Mouse (Mus musculus): Measurements from ENCODE around the gene Nabp1. TPM values are rescaled to one million over a fixed set of nuclear protein-coding genes. Genes with fewer than 3 reads are reported as not detected.

Nabp1 gene
- 125 and 153 TPM in 2 replicates for polyA plus RNA-seq (2012; rRNA removed)

- DNase-seq (ENCODE audit: low spot score): peak; percentile 100
Measured at GRCm38 (mm10) chr1:51478262-51479026, at the start of gene Nabp1. TSS of gene Nabp1 (minus strand) at chr1:51478425.

- DNase-seq (ENCODE audit: low spot score): no peak
Measured at GRCm38 (mm10) chr1:51525563-51526265, 47.5 kb upstream of the Nabp1 start.

- DNase-seq (ENCODE audit: low spot score): no peak
Measured at GRCm38 (mm10) chr1:51521651-51522050, 43.4 kb upstream of the Nabp1 start.

- no peak for DNase-seq (ENCODE audit: low spot score)
Measured at GRCm38 (mm10) chr1:51520246-51520780, 42.1 kb upstream of the Nabp1 start.

GRCm38 (mm10) chr1:51519112-51519511 is 40.9 kb upstream of the Nabp1 start:
- DNase-seq (ENCODE audit: low spot score): no peak

DNA sequence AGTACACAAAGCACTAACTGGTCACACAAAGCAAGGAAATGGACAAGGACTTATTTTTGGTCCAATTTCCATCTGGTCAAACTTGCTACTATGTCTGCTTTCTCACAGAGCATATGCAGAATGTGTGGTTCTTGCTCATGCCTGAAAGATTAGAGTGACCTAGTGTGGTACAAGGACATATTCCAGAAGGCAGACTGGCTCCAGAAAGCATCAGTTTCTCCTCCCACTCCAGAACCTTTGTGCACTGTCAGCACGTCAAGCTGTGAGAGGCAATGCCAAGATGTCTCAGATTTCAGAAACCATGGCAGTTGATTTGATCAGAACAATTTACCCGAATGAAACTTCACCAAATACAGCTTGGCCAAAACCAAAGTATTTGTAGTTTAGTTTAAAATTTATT is 37.4 kb upstream of the Nabp1 start:
- no peak for DNase-seq (ENCODE audit: low spot score)

DNA sequence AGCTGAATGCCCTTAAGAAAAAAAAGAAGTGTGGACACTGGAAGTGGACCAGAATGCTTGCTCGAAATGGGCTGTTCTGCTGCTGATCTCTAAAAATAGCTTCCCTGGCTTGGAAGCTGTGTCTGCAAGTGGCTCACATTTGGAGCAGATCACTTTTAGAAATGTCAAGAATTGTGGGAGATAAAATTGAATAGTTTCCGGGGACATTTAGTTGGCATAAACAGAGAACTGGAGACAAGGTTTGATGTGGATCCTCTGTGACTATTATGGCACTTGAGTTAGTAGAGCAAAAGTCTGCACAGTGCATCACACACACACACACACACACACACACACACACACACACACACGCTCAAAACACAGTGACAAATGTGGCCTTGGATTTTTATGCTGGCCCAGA is 36.8 kb upstream of the Nabp1 start:
- no peak for DNase-seq (ENCODE audit: low spot score)

- DNase-seq (ENCODE audit: low spot score): no peak
Measured at GRCm38 (mm10) chr1:51514379-51514778, 36.2 kb upstream of the Nabp1 start.

DNA sequence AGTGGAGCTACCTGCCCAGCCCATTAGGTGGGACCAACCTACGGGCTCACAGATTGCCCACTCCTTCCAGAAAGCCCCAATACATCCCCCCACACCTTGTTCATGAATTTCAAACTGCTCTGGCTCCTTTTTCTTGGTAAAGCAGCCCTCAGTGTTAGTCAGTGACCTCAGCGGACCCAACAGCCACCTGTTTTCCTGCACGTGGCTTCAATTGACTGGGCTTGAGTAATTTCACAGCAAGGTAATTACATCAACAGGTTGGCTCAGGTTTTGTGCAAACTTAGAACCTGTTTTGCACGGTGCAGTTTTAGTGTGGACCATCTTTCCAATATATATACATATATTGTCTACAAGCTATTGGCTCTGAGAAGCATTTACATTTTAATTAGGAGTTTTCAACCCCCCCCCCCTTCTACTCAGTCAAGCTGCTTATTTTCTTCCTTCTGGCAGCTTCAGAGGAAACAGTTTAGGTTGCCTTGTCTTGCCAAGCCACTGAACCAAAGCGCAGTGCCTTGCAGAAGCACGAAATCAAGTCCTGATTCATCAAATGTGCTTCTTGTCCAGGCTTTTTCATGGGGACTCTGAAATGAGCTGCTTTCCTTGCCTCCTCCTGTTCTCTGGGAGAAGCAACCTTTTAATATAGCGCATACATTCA is 35.0 kb upstream of the Nabp1 start:
- no peak for DNase-seq (ENCODE audit: low spot score)

- DNase-seq (ENCODE audit: low spot score): no peak
Measured at GRCm38 (mm10) chr1:51512326-51512725, 34.1 kb upstream of the Nabp1 start.

- DNase-seq (ENCODE audit: low spot score): no peak
Measured at GRCm38 (mm10) chr1:51509776-51510175, 31.6 kb upstream of the Nabp1 start.

DNA sequence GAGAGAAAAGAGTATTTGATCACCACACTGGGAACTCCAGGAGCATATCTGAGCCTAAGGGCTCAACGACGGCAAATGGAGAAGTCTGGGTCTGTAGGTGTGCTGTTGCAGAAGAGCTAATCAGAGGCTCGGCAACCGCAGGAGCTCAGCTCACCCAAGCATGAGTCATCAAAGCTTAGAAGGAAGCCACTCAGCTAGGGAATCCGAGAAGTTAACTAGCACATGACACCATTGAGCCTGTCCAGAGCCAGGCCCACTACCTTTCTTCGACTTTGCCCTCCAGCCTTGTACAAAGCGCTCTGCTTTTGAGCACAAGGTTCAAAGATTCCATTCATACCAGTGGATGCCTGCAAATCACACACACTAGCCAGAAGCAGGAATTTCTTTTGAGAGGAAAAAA is 30.9 kb upstream of the Nabp1 start:
- no peak for DNase-seq (ENCODE audit: low spot score)

DNA sequence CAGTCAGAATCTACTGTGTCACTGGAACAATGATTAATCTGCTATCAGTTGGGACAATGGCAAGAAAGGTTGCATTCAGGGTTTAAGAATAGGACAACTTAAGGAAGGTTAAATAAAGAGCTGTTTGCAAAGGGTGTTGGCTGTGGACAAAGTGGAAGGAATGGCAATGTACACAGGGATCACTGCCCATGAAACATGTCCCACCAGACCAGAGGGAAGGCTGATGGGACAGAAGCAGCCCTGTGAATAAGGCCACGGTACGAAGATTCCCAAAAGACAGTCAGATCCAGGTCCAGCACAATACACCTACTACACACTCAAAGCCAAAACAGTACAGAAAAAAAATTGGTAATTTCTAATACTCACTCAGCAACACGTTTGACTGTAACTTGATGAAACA is 30.3 kb upstream of the Nabp1 start:
- DNase-seq (ENCODE audit: low spot score): no peak

- no peak for DNase-seq (ENCODE audit: low spot score)
Measured at GRCm38 (mm10) chr1:51507436-51507835, 29.2 kb upstream of the Nabp1 start.

DNA sequence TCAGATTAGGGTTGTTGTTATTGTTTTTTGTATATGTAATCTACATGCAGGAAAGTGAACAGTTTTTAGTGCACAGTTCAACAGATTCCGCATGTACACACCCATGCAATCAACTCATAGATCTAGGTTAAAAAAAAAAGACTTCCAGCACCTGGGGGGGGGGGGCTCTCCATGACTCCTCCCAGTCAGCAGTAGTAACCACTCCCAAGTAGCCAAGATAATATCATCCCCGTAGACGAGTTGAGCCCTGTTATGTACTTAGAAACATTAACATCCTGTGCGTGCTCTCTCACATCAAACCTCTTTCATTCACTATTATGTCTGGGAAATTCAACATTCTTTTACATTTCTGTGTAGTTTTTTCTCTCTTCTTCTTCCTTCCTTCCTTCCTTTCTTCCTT is 28.0 kb upstream of the Nabp1 start:
- DNase-seq (ENCODE audit: low spot score): no peak

DNA sequence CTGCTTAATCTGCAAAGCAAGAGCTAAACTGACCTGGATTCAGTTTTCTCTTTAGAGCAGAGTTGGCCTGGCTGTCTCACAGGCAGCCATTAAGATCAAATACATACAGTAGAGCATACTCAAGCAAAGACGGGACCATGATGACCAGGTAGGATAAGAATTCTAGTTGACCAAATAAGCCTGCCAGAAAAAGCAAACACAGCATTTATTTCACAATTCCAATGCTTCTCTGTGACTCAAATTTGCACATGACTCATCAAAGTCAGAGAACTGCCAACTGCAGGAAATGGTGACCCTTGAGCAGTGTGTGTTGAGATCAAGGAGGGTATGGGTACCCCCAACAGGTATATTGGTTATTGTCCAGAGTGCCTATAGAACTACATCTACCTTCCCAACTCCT is 27.4 kb upstream of the Nabp1 start:
- no peak for DNase-seq (ENCODE audit: low spot score)

GRCm38 (mm10) chr1:51503055-51503454 is 24.8 kb upstream of the Nabp1 start:
- no peak for DNase-seq (ENCODE audit: low spot score)

DNA sequence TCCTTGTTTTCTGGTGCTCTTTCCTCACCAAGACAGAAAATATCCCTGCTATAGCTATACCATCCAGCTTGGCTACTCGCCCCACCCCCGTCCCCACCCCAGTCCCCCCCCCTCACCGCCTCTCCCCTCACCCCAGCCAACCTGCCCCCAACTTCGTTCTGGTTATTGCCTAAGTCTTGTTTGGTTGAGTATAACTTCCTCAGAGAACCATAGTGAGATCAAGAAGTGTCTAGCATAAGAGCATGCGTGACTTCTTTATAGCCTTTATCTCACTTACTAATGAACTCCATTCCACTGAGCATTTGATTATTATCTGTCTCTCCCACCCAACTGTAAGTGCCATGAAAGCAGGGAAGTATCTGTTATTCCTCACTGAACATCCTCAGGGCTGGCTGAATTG is 24.1 kb upstream of the Nabp1 start:
- DNase-seq (ENCODE audit: low spot score): no peak

DNA sequence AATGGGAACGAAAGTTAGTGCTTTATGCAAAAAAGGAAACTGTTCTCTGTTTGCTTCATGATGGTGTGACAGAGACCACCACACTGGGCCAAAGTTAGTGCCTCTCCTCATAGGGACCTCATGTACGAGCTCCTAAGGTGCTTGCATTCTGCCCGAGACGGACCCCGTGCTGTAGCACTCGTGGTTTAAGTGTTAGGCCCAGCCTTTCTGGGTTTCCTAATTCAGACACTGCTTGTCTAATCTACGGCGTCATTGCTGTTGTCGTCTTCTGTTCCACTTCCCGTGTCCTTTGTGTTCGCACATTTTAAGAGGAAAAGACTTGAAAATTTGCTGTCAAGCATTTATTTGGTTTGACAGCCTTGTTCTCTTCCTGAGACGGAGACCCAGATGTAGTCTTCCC is 23.0 kb upstream of the Nabp1 start:
- no peak for DNase-seq (ENCODE audit: low spot score)

- DNase-seq (ENCODE audit: low spot score): no peak
Measured at GRCm38 (mm10) chr1:51498601-51499098, 20.4 kb upstream of the Nabp1 start.

GRCm38 (mm10) chr1:51496163-51496562 is 17.9 kb upstream of the Nabp1 start:
- DNase-seq (ENCODE audit: low spot score): no peak

DNA sequence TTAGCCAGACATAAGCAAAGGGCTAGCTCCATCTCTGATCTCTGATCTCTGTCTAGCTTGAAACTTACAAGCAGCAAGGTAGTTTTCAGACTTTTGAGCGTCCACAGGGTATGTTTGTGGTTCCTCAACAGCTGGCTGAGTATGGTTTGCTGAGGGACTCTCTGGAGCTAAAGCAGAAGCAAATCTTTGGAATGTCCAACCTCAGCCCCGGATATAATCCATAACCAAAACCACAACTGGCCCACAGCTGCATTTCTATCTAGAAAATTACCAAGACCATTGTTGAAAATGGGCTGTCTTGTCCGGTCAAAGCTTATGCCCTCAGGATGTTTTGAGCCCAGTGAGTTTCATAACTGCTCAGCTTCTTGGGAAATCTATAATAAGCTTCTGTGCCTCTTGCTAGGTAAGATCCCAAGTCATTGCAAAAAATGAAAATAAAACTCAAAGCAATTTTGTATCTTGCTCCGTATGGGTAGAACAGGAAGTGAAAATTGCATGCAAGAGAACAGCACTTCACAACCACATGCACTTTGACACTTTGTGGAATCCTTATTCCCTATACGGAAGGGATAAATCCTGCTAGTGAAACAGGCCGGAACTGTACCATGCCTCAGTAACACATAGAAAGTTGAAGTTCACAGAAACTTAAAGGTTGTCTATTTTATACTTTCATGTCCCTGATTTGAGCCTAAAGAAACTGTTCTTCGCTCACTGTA is 15.5 kb upstream of the Nabp1 start:
- DNase-seq (ENCODE audit: low spot score): no peak
